Mouse (Mus musculus): ENCODE measurements at regions not wholly inside any gene's neighbourhood (a gene's known extent, or its start where the extent isn't known, plus 50 kb on each side); places are given as distances from the start of the nearest gene placed in this dataset.

DNA sequence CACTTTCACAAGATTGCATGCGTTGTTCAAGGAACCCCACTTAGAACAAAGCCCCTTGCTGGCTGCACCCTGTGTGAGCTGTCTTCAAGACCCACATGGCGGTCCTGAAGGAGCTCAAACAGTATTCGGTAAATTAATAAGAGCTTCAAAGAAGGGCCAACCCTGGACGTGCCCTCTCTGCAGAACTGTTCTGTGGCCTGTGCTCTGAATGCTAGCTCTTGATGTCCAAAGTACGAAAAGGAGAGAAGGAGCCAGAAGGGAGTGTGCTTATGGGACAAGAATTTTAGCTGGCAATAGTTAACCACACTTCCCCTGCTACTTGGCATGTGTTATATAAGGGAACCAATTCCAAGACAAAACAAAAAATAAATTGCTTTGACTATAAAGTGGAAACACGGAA, 67.6 kb upstream of the Cdc42bpa start:
- TF ChIP-seq POLR2A (IDR thresholded peaks at IDR 0.05; ENCODE audit: low read depth, low read length) (no peak), CTCF (conservative IDR thresholded peaks at IDR 0.05 in 1 of 2, IDR thresholded peaks at IDR 0.05 in 1 of 2; ENCODE audit: low read depth in 2 of 2, low read length in 2 of 2) (no peak), POLR2AphosphoS2 (IDR thresholded peaks at IDR 0.05; ENCODE audit: low read depth, low read length) (no peak), CHD2 (IDR thresholded peaks at IDR 0.05; ENCODE audit: low read length) (no peak), SIN3A (IDR thresholded peaks at IDR 0.05; ENCODE audit: low read length) (no peak), RAD21 (IDR thresholded peaks at IDR 0.05; ENCODE audit: low read depth, low read length) (no peak), MAX (IDR thresholded peaks at IDR 0.05; ENCODE audit: low read length) (no peak), ETS1 (conservative IDR thresholded peaks at IDR 0.05; ENCODE audit: low read depth, low read length) (no peak), TCF12 (IDR thresholded peaks at IDR 0.05; ENCODE audit: low read depth, low read length) (no peak), USF1 (IDR thresholded peaks at IDR 0.05; ENCODE audit: low read depth, low read length) (no peak)
